Mouse (Mus musculus): ENCODE data around the gene Cdk4. TPM values are rescaled to one million over a fixed set of nuclear protein-coding genes. Genes with fewer than 3 reads are reported as not detected.

The Cdk4 gene
- polyA plus RNA-seq, 1 experiment: 619 TPM

DNA sequence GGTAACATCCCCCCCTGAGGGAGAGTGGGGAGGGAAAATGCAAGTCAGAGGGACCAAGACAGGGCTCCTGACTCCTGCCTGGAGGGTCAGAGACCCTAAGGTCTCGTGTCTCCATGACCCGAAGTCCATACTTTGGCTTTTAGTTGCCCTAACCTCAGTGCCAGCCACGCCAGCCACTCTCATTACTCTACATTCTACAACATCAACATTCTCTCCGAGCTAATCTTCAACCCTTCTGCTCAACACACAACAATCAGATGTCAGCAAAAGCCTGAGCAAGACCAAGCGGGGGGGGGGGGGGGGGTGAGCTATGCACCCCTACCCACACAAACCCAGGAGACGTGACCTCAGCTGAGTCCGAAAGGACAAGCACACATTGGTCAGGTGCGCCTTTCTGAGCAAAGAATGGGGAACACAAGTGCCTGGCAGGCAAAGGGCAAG lies 30.0 kb upstream of the Cdk4 start:
- H3K9me3 ChIP-seq (replicated peaks; ENCODE audit: control insufficient read depth, insufficient read depth, low read length, poor library complexity, severe bottlenecking): no peaks in the 10 kb centered on the region
- H3K36me3 ChIP-seq (ENCODE audit: control insufficient read depth, insufficient read depth, low read length, poor library complexity, severe bottlenecking): peaks cover 5% of the 10 kb centered on the region
- H3K9ac ChIP-seq (ENCODE audit: low read depth, poor library complexity, severe bottlenecking): no peak overlapping the region
- H3K27me3 ChIP-seq (ENCODE audit: control insufficient read depth, insufficient read depth, low read length, poor library complexity, severe bottlenecking): no peaks in the 10 kb centered on the region
- no peak overlapping the region for H3K27ac ChIP-seq (ENCODE audit: insufficient read depth, low read length)
- H3K4me1 ChIP-seq (ENCODE audit: control insufficient read depth, insufficient read depth, low read length): no peaks in the 10 kb centered on the region
- TF ChIP-seq POLR2A (IDR thresholded peaks at IDR 0.05; ENCODE audit: insufficient read depth, low read length) (no peak), CTCF (IDR thresholded peaks at IDR 0.05; ENCODE audit: low read depth, low read length) (no peak), EP300 (IDR thresholded peaks at IDR 0.05; ENCODE audit: insufficient read depth, low read depth, low read length) (no peak)
- no peak overlapping the region for H3K4me3 ChIP-seq (ENCODE audit: low read depth, low read length)

GRCm38 (mm10) chr10:127036273-127036672 lies 27.1 kb upstream of the Cdk4 start:
- no peak overlapping the region for H3K27ac ChIP-seq (ENCODE audit: insufficient read depth, low read length)
- H3K36me3 ChIP-seq (ENCODE audit: control insufficient read depth, insufficient read depth, low read length, poor library complexity, severe bottlenecking): no peaks in the 10 kb centered on the region
- no peaks in the 10 kb centered on the region for H3K4me1 ChIP-seq (ENCODE audit: control insufficient read depth, insufficient read depth, low read length)
- TF ChIP-seq CTCF (IDR thresholded peaks at IDR 0.05; ENCODE audit: low read depth, low read length) (no peak), EP300 (IDR thresholded peaks at IDR 0.05; ENCODE audit: insufficient read depth, low read depth, low read length) (no peak), POLR2A (IDR thresholded peaks at IDR 0.05; ENCODE audit: insufficient read depth, low read length) (no peak)
- no peaks in the 10 kb centered on the region for H3K9me3 ChIP-seq (replicated peaks; ENCODE audit: control insufficient read depth, insufficient read depth, low read length, poor library complexity, severe bottlenecking)
- H3K27me3 ChIP-seq (ENCODE audit: control insufficient read depth, insufficient read depth, low read length, poor library complexity, severe bottlenecking): no peaks in the 10 kb centered on the region
- no peak overlapping the region for H3K4me3 ChIP-seq (ENCODE audit: low read depth, low read length)
- no peak overlapping the region for H3K9ac ChIP-seq (ENCODE audit: low read depth, poor library complexity, severe bottlenecking)

GRCm38 (mm10) chr10:127037641-127038040 lies 25.7 kb upstream of the Cdk4 start:
- no peak overlapping the region for H3K27ac ChIP-seq (ENCODE audit: insufficient read depth, low read length)
- H3K27me3 ChIP-seq (ENCODE audit: control insufficient read depth, insufficient read depth, low read length, poor library complexity, severe bottlenecking): no peaks in the 10 kb centered on the region
- H3K36me3 ChIP-seq (ENCODE audit: control insufficient read depth, insufficient read depth, low read length, poor library complexity, severe bottlenecking): no peaks in the 10 kb centered on the region
- H3K9me3 ChIP-seq (replicated peaks; ENCODE audit: control insufficient read depth, insufficient read depth, low read length, poor library complexity, severe bottlenecking): no peaks in the 10 kb centered on the region
- TF ChIP-seq EP300 (IDR thresholded peaks at IDR 0.05; ENCODE audit: insufficient read depth, low read depth, low read length): no peak
- no peak for TF ChIP-seq CTCF (IDR thresholded peaks at IDR 0.05; ENCODE audit: low read depth, low read length)
- TF ChIP-seq POLR2A (IDR thresholded peaks at IDR 0.05; ENCODE audit: insufficient read depth, low read length): no peak
- no peak overlapping the region for H3K4me3 ChIP-seq (ENCODE audit: low read depth, low read length)
- H3K9ac ChIP-seq (ENCODE audit: low read depth, poor library complexity, severe bottlenecking): no peak overlapping the region
- H3K4me1 ChIP-seq (ENCODE audit: control insufficient read depth, insufficient read depth, low read length): no peaks in the 10 kb centered on the region

DNA sequence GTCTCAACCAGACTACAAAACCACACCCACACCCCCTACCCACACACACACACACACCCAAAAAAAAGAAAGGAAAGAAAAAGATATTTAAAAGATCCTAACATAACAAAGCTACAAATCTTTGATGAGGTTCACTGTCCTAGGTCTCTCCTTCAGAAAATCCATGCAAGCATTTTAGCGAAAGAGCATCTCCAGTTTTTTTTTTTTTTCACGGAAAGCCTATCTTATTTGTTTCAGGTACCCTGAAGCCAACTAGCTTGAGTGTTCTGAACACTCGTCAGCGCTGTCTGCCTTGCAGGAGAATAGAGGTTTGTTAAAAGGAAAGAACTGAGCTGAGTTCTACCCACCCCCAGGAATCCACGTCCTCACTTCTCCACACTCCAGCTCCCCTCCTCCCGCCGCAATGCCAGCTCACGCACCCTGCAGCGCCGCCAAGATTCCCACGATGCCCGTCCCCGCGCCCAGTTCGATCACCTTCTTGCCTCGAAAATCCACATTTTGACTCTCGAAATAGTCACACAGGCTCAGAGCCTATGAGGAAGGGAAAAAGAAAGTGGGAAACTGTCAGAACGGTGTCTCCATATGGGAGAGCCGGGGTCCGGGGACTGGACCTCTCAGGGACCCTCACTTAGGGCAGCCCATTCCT lies 22.6 kb upstream of the Cdk4 start:
- H3K4me1 ChIP-seq (ENCODE audit: control insufficient read depth, insufficient read depth, low read length): no peaks in the 10 kb centered on the region
- peak overlapping the region; percentile 75 for H3K9ac ChIP-seq (ENCODE audit: low read depth, poor library complexity, severe bottlenecking)
- no peaks in the 10 kb centered on the region for H3K9me3 ChIP-seq (replicated peaks; ENCODE audit: control insufficient read depth, insufficient read depth, low read length, poor library complexity, severe bottlenecking)
- H3K27ac ChIP-seq (ENCODE audit: insufficient read depth, low read length): no peak overlapping the region
- peak overlapping the region; percentile 80 for H3K4me3 ChIP-seq (ENCODE audit: low read depth, low read length)
- TF ChIP-seq CTCF (IDR thresholded peaks at IDR 0.05; ENCODE audit: low read depth, low read length): no peak
- TF ChIP-seq EP300 (IDR thresholded peaks at IDR 0.05; ENCODE audit: insufficient read depth, low read depth, low read length): no peak
- TF ChIP-seq POLR2A (IDR thresholded peaks at IDR 0.05; ENCODE audit: insufficient read depth, low read length): no peak
- H3K27me3 ChIP-seq (ENCODE audit: control insufficient read depth, insufficient read depth, low read length, poor library complexity, severe bottlenecking): no peaks in the 10 kb centered on the region
- 0 out of 2 replicates have a peak, but pooled peaks cover 4% of the 10 kb centered on the region for H3K36me3 ChIP-seq (ENCODE audit: control insufficient read depth, insufficient read depth, low read length, poor library complexity, severe bottlenecking)

DNA sequence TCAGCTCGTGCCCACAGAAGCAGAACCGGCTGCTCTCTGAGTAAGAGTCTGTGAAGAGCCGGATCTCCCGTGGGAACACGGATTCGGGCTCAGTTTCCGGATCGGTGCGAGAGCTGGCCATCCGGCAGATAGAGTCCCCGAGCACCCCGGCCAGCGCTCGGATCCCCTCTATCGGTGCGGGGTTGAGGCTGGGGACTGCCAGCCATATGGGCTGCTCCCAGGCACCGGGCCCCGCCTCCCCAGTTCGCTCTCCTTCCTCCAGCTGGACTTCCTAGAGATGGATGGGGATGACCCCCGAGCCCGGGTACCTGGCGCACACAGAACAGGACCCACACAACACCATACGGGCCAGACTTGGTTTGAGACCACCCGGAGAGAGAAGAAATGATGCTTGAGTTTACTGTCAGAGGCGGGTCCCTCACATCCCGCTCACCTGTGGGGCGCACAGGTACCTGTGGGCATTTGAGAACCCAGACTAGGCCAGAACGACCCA lies 22.0 kb upstream of the Cdk4 start, which contains the start of the genes Mettl1 and Eef1akmt3:
Gene Mettl1, plus strand, starts transcription at position 141 of the 493 bp plus-strand sequence.
Gene Eef1akmt3, minus strand, starts transcription at position 240 of the 493 bp plus-strand sequence.
- TF ChIP-seq POLR2A (IDR thresholded peaks at IDR 0.05; ENCODE audit: insufficient read depth, low read length) (no peak), CTCF (IDR thresholded peaks at IDR 0.05; ENCODE audit: low read depth, low read length) (no peak), EP300 (IDR thresholded peaks at IDR 0.05; ENCODE audit: insufficient read depth, low read depth, low read length) (no peak)
- Histone ChIP-seq H3K4me3 (ENCODE audit: low read depth, low read length) (peak within 1 kb of the TSS; percentile 80), H3K36me3 (ENCODE audit: control insufficient read depth, insufficient read depth, low read length, poor library complexity, severe bottlenecking) (0 out of 2 replicates have a peak, but pooled peaks cover 4% of the 10 kb centered on the region), H3K9me3 (replicated peaks; ENCODE audit: control insufficient read depth, insufficient read depth, low read length, poor library complexity, severe bottlenecking) (no peaks in the 10 kb centered on the region), H3K9ac (ENCODE audit: low read depth, poor library complexity, severe bottlenecking) (peak within 1 kb of the TSS; percentile 75), H3K4me1 (ENCODE audit: control insufficient read depth, insufficient read depth, low read length) (no peaks in the 10 kb centered on the region), H3K27ac (ENCODE audit: insufficient read depth, low read length) (no peak within 1 kb of the TSS), H3K27me3 (ENCODE audit: control insufficient read depth, insufficient read depth, low read length, poor library complexity, severe bottlenecking) (no peaks in the 10 kb centered on the region)

DNA sequence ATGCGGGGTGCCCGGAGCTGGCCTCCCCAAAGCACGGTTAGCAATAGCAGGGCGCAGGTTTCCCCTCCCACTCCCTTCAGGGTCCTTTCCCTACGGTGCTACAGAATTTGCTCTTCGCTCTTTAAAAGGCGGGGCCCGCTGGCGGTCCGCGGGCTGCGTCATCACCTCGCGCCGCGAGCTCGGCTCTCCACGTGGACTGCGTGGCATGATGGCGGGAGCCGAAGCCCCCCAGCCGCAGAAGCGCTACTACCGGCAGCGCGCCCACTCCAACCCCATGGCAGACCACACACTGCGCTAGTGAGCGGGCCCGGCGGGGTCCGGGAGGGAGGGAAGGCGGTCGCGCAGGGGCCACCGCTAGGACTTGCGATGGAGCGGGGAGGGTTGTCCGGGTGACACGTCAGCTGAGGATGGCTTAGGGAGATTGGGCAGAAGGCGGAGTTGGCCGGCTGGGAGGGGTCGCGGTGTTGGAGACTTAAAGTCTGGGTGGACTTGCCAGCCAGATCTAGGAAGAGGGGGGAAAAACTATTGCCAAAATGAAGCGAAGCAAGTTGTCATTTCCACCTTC lies 21.5 kb upstream of the Cdk4 start:
- H3K27ac ChIP-seq (ENCODE audit: insufficient read depth, low read length): no peak overlapping the region
- H3K9ac ChIP-seq (ENCODE audit: low read depth, poor library complexity, severe bottlenecking): peak overlapping the region; percentile 75
- no peaks in the 10 kb centered on the region for H3K4me1 ChIP-seq (ENCODE audit: control insufficient read depth, insufficient read depth, low read length)
- H3K36me3 ChIP-seq (ENCODE audit: control insufficient read depth, insufficient read depth, low read length, poor library complexity, severe bottlenecking): 0 out of 2 replicates have a peak, but pooled peaks cover 4% of the 10 kb centered on the region
- peak; percentile 9 for TF ChIP-seq POLR2A (IDR thresholded peaks at IDR 0.05; ENCODE audit: insufficient read depth, low read length)
- TF ChIP-seq CTCF (IDR thresholded peaks at IDR 0.05; ENCODE audit: low read depth, low read length): no peak
- TF ChIP-seq EP300 (IDR thresholded peaks at IDR 0.05; ENCODE audit: insufficient read depth, low read depth, low read length): 0 out of 2 replicates have a peak, but pooled peaks have one; percentile 49
- peak overlapping the region; percentile 80 for H3K4me3 ChIP-seq (ENCODE audit: low read depth, low read length)
- H3K27me3 ChIP-seq (ENCODE audit: control insufficient read depth, insufficient read depth, low read length, poor library complexity, severe bottlenecking): no peaks in the 10 kb centered on the region
- H3K9me3 ChIP-seq (replicated peaks; ENCODE audit: control insufficient read depth, insufficient read depth, low read length, poor library complexity, severe bottlenecking): no peaks in the 10 kb centered on the region
